Mouse (Mus musculus) heart, adult 2 months (tissue): ENCODE measurements around the gene Mup21. TPM values are rescaled to one million over a fixed set of nuclear protein-coding genes. Genes with fewer than 3 reads are reported as not detected.
"Not testable (repeated sequence)": the region's sequence is repeated elsewhere in the genome, so short reads cannot be mapped to it uniquely, and the experiment has no call there.

Experiments
- DNase-seq, 2 experiments: peaks; one replicate each; pipeline ENCODE4 v3.0.0; 2021
- H3K27ac ChIP-seq: fragments of 200-600 bp; 2 replicates; pipeline ENCODE4 v1.8.1; 2022
- H3K27me3 ChIP-seq: fragments of 200-500 bp; 2 replicates; pipeline ENCODE4 v1.6.1; 2012; ENCODE audit warnings: mild to moderate bottlenecking, low read length, inconsistent platforms, mixed read lengths; ENCODE audit not compliant: control insufficient read depth, insufficient read depth
- H3K36me3 ChIP-seq: fragments of 200-500 bp; 2 replicates; pipeline ENCODE4 v1.6.1; 2012; ENCODE audit warnings: low read length, inconsistent platforms; ENCODE audit not compliant: control insufficient read depth, insufficient read depth
- H3K4me1 ChIP-seq: fragments of 200-500 bp; 2 replicates; pipeline ENCODE4 v1.6.1; 2011; ENCODE audit warnings: low read length; ENCODE audit not compliant: control insufficient read depth, insufficient read depth
- H3K4me3 ChIP-seq: fragments of 200-600 bp; 2 replicates; pipeline ENCODE4 v1.8.1; 2022
- H3K79me2 ChIP-seq: fragments of 200-500 bp; replicated peaks from 2 replicates; pipeline ENCODE4 v1.6.1; 2012; ENCODE audit warnings: mild to moderate bottlenecking, inconsistent platforms, low read length, moderate library complexity, mixed read lengths; ENCODE audit not compliant: control insufficient read depth, insufficient read depth
- H3K9ac ChIP-seq: fragments of 200-500 bp; 2 replicates; pipeline ENCODE4 v1.6.1; 2012; ENCODE audit warnings: low read depth, mild to moderate bottlenecking, control low read depth, inconsistent platforms, low read length, mixed read lengths
- CTCF ChIP-seq: fragments of 200-600 bp; IDR thresholded peaks from 2 replicates; pipeline ENCODE4 v1.8.1; 2022; ENCODE audit warnings: antibody characterized with exemption, mild to moderate bottlenecking, moderate library complexity
- EP300 ChIP-seq: fragments of 200-500 bp; IDR thresholded peaks from 2 replicates; pipeline ENCODE4 v1.6.1; 2011; ENCODE audit warnings: low read depth, low read length, control low read depth; ENCODE audit not compliant: insufficient read depth
- POLR2A ChIP-seq: fragments of 200-500 bp; IDR thresholded peaks from 2 replicates; pipeline ENCODE4 v1.6.1; 2011; ENCODE audit warnings: mild to moderate bottlenecking, low read depth, low read length, control low read depth; ENCODE audit not compliant: insufficient read depth
- WGBS: fragments of 180-500 bp; shearing (Covaris S2); methylation state at CpG from one replicate; pipeline ENCODE4 v1.1.7; 2018; 5-methylcytosine and 5-hydroxymethylcytosine counted together
- intact Hi-C: fragments of 180-260 bp; cut with DNase I; formaldehyde crosslinking; loops from one replicate; pipeline ENCODE4 v1.15.1; 2025
- long read RNA-seq: library from polyadenylated mRNA; stranded (forward); transcript quantifications from one replicate; pipeline ENCODE4 v2.0.0, GENCODE M21; 2021
- polyA plus RNA-seq: library from polyadenylated mRNA; depleted of rRNA; stranded (reverse); fragments of >200 nt; gene quantifications from 2 replicates; pipeline ENCODE4 v1.2.3, GENCODE M21; 2012; rRNA removed
- total RNA-seq, 2 experiments: library from RNA; stranded (reverse); gene quantifications; 2 replicates each; pipeline ENCODE4 v1.2.3; 2021

Gene Mup21
- total RNA-seq (not detected), polyA plus RNA-seq (not detected in 2 replicates)
- long read RNA-seq: 0 reads

GRCm38 (mm10) chr4:62150811-62151210 lies at the start of gene Mup21:
TSS of gene Mup21 (minus strand) at chr4:62150863.
- DNase-seq: no peak
- no peak for TF ChIP-seq EP300
- TF ChIP-seq CTCF: no peak
- H3K4me3 ChIP-seq: no peak within 1 kb of the TSS
- H3K4me1 ChIP-seq: no peaks in the 10 kb centered on the region
- H3K27ac ChIP-seq: no peak within 1 kb of the TSS
- intact Hi-C loops: no loop called here
- H3K9ac ChIP-seq: no peak within 1 kb of the TSS
- no peaks in the 10 kb centered on the region for H3K36me3 ChIP-seq
- no peaks in the 10 kb centered on the region for H3K79me2 ChIP-seq
- 56% methylated on average over 2 of the region's 2 CpGs for WGBS
- H3K27me3 ChIP-seq: no peaks in the 10 kb centered on the region

- H3K27me3 ChIP-seq: no peaks in the 10 kb centered on the region
- no peak for DNase-seq
- intact Hi-C loops: loop anchor here (10.0 kb wide), 1 partner anchor 325 kb away; the partner anchor contains the start of genes 4933430I17Rik and Pole3
- H3K4me3 ChIP-seq: no peak overlapping the region
- no peaks in the 10 kb centered on the region for H3K79me2 ChIP-seq
- TF ChIP-seq CTCF (no peak), EP300 (no peak), POLR2A (no peak)
- H3K4me1 ChIP-seq: no peaks in the 10 kb centered on the region
- H3K27ac ChIP-seq: no peak overlapping the region
- H3K36me3 ChIP-seq: no peaks in the 10 kb centered on the region
- 51% methylated on average over 7 of the region's 7 CpGs for WGBS
- H3K9ac ChIP-seq: no peak overlapping the region
Measured at GRCm38 (mm10) chr4:62199923-62200529, 49.4 kb upstream of the Mup21 start.

- Histone ChIP-seq H3K27ac (no peak overlapping the region), H3K79me2 (no peaks in the 10 kb centered on the region), H3K36me3 (peaks cover 6% of the 10 kb centered on the region), H3K4me3 (no peak overlapping the region), H3K27me3 (no peaks in the 10 kb centered on the region), H3K9ac (no peak overlapping the region), H3K4me1 (no peaks in the 10 kb centered on the region)
- no peak for TF ChIP-seq EP300
- TF ChIP-seq POLR2A: no peak
- no peak for TF ChIP-seq CTCF
- no peak for DNase-seq
- intact Hi-C loops: no loop called here
Measured at GRCm38 (mm10) chr4:62188778-62189177, 38.1 kb upstream of the Mup21 start.

- no peak for DNase-seq
Measured at GRCm38 (mm10) chr4:62177282-62177681, 26.6 kb upstream of the Mup21 start.

GRCm38 (mm10) chr4:62174471-62174870 lies 23.8 kb upstream of the Mup21 start:
- Histone ChIP-seq H3K36me3 (no peaks in the 10 kb centered on the region), H3K9ac (no peak overlapping the region), H3K79me2 (no peaks in the 10 kb centered on the region), H3K27ac (no peak overlapping the region), H3K4me3 (no peak overlapping the region), H3K4me1 (no peaks in the 10 kb centered on the region), H3K27me3 (no peaks in the 10 kb centered on the region)
- intact Hi-C loops: no loop called here
- TF ChIP-seq EP300: no peak
- no peak for TF ChIP-seq POLR2A
- TF ChIP-seq CTCF: no peak
- no peak for DNase-seq
- 73% methylated on average over 4 of the region's 4 CpGs for WGBS

More at GRCm38 (mm10) chr4:62177282-62177681, 26.6 kb upstream of the Mup21 start:
- H3K36me3 ChIP-seq: no peaks in the 10 kb centered on the region
- no peaks in the 10 kb centered on the region for H3K27me3 ChIP-seq
- TF ChIP-seq CTCF: peak; percentile 73
- no peak for TF ChIP-seq POLR2A
- H3K9ac ChIP-seq: no peak overlapping the region
- no peaks in the 10 kb centered on the region for H3K79me2 ChIP-seq
- intact Hi-C loops: no loop called here
- 41% methylated on average over 5 of the region's 5 CpGs for WGBS
- no peak overlapping the region for H3K27ac ChIP-seq
- no peak overlapping the region for H3K4me3 ChIP-seq
- no peaks in the 10 kb centered on the region for H3K4me1 ChIP-seq

GRCm38 (mm10) chr4:62167636-62168035 lies 17.0 kb upstream of the Mup21 start:
- H3K9ac ChIP-seq, H3K36me3 ChIP-seq, H3K4me1 ChIP-seq, intact Hi-C loops, H3K27me3 ChIP-seq, DNase-seq, H3K27ac ChIP-seq, H3K79me2 ChIP-seq, H3K4me3 ChIP-seq: not testable (repeated sequence)
- 86% methylated on average over 13 of the region's 13 CpGs for whole genome bisulfite sequencing
